Mouse (Mus musculus): ENCODE measurements at regions not wholly inside any gene's neighbourhood (a gene's known extent, or its start where the extent isn't known, plus 50 kb on each side); places are given as distances from the start of the nearest gene placed in this dataset.

DNA sequence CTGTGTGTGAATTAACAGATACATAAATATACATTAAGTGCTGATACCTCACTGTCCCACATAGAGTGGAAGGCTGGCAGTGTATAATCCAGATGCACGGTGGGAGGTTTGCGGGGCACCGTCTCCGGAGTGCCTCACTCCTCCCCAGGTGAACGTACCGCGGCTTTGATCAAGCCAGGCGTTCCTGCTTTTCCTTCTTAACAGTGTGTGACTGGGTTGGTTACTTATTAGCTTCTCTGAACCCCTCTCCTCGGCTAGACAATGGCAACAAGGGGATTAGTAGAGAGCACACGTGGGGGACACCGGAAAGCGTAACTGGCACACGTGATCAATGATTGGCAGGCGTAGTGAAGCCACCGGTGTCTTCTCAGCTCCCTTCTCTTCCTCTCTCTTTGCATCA lies 396.8 kb upstream of the Atp11b start:
- TF ChIP-seq POLR2A (IDR thresholded peaks at IDR 0.05; ENCODE audit: insufficient read depth, low read depth, low read length) (no peak), CTCF (IDR thresholded peaks at IDR 0.05) (no peak)

Data from heart, adult 2 months (tissue).